Mouse (Mus musculus): ENCODE measurements at regions not wholly inside any gene's neighbourhood (a gene's known extent, or its start where the extent isn't known, plus 50 kb on each side); places are given as distances from the start of the nearest gene placed in this dataset.

GRCm38 (mm10) chr3:52446991-52447390, 178.9 kb downstream of the Foxo1 start:
- no peaks in the 10 kb centered on the region; the same call in 1 of the 2 replicates for H3K4me1 ChIP-seq

GRCm38 (mm10) chr3:52446500-52446899, 178.4 kb downstream of the Foxo1 start:
- H3K9me3 ChIP-seq = peaks cover 5% of the 10 kb centered on the region
- no peaks in the 10 kb centered on the region; the same call in 1 of the 2 replicates for H3K4me1 ChIP-seq
- H3K27me3 ChIP-seq (replicated peaks) = peaks cover 12% of the 10 kb centered on the region
- H3K36me3 ChIP-seq (replicated peaks; ENCODE audit: low read length) = no peaks in the 10 kb centered on the region
- no peak overlapping the region for H3K4me3 ChIP-seq (replicated peaks)
- no peak for TF ChIP-seq FLI1 (IDR thresholded peaks at IDR 0.05; ENCODE audit: low read length)
- no peak for TF ChIP-seq GATA1 (IDR thresholded peaks at IDR 0.05; ENCODE audit: borderline replicate concordance, low read length)

More at GRCm38 (mm10) chr3:52446991-52447390, 178.9 kb downstream of the Foxo1 start:
- H3K36me3 ChIP-seq (replicated peaks; ENCODE audit: low read length) = no peaks in the 10 kb centered on the region
- H3K9me3 ChIP-seq = peaks cover 5% of the 10 kb centered on the region
- TF ChIP-seq GATA1 (IDR thresholded peaks at IDR 0.05; ENCODE audit: borderline replicate concordance, low read length) (no peak), FLI1 (IDR thresholded peaks at IDR 0.05; ENCODE audit: low read length) (no peak)
- H3K27me3 ChIP-seq (replicated peaks) = peaks cover 14% of the 10 kb centered on the region
- H3K4me3 ChIP-seq (replicated peaks) = no peak overlapping the region

- Histone ChIP-seq H3K4me1 (no peaks in the 10 kb centered on the region; the same call in 1 of the 2 replicates), H3K36me3 (replicated peaks; ENCODE audit: low read length) (no peaks in the 10 kb centered on the region), H3K4me3 (replicated peaks) (no peak overlapping the region), H3K27me3 (replicated peaks) (peaks cover 12% of the 10 kb centered on the region), H3K9me3 (peaks cover 4% of the 10 kb centered on the region; the same call in 1 of the 2 replicates)
- no peak for TF ChIP-seq FLI1 (IDR thresholded peaks at IDR 0.05; ENCODE audit: low read length)
- no peak for TF ChIP-seq GATA1 (IDR thresholded peaks at IDR 0.05; ENCODE audit: borderline replicate concordance, low read length)
These were observed 176.4 kb downstream of the Foxo1 start for GRCm38 (mm10) chr3:52444420-52445119.

GRCm38 (mm10) chr3:52443856-52444255, 175.7 kb downstream of the Foxo1 start:
- TF ChIP-seq FLI1 (IDR thresholded peaks at IDR 0.05; ENCODE audit: low read length) (no peak), GATA1 (IDR thresholded peaks at IDR 0.05; ENCODE audit: borderline replicate concordance, low read length) (no peak)
- Histone ChIP-seq H3K36me3 (replicated peaks; ENCODE audit: low read length) (no peaks in the 10 kb centered on the region), H3K27me3 (replicated peaks) (peaks cover 12% of the 10 kb centered on the region), H3K4me3 (replicated peaks) (no peak overlapping the region), H3K9me3 (peaks cover 4% of the 10 kb centered on the region; the same call in 1 of the 2 replicates), H3K4me1 (no peaks in the 10 kb centered on the region; the same call in 1 of the 2 replicates)

GRCm38 (mm10) chr3:52429014-52429589, 161.0 kb downstream of the Foxo1 start:
- H3K36me3 ChIP-seq (replicated peaks; ENCODE audit: low read length) = no peaks in the 10 kb centered on the region
- peaks cover 7% of the 10 kb centered on the region for H3K9me3 ChIP-seq
- no peaks in the 10 kb centered on the region for H3K27me3 ChIP-seq (replicated peaks)
- TF ChIP-seq FLI1 (IDR thresholded peaks at IDR 0.05; ENCODE audit: low read length) (no peak), GATA1 (IDR thresholded peaks at IDR 0.05; ENCODE audit: borderline replicate concordance, low read length) (no peak)
- no peak overlapping the region for H3K4me3 ChIP-seq (replicated peaks)
- no peaks in the 10 kb centered on the region for H3K4me1 ChIP-seq

GRCm38 (mm10) chr3:52422826-52423225, 154.7 kb downstream of the Foxo1 start:
- Histone ChIP-seq H3K4me3 (replicated peaks) (no peak overlapping the region), H3K36me3 (replicated peaks; ENCODE audit: low read length) (no peaks in the 10 kb centered on the region), H3K27me3 (replicated peaks) (peaks cover 6% of the 10 kb centered on the region), H3K4me1 (no peaks in the 10 kb centered on the region), H3K9me3 (peaks cover 21% of the 10 kb centered on the region)
- no peak for TF ChIP-seq FLI1 (IDR thresholded peaks at IDR 0.05; ENCODE audit: low read length)

- H3K27me3 ChIP-seq (replicated peaks) = peaks cover 10% of the 10 kb centered on the region
- peaks cover 8% of the 10 kb centered on the region; the same call in 1 of the 2 replicates for H3K9me3 ChIP-seq
- no peak overlapping the region for H3K4me3 ChIP-seq (replicated peaks)
- H3K4me1 ChIP-seq = no peaks in the 10 kb centered on the region
- no peaks in the 10 kb centered on the region for H3K36me3 ChIP-seq (replicated peaks; ENCODE audit: low read length)
- TF ChIP-seq GATA1 (IDR thresholded peaks at IDR 0.05; ENCODE audit: borderline replicate concordance, low read length) (no peak), FLI1 (IDR thresholded peaks at IDR 0.05; ENCODE audit: low read length) (no peak)
These were observed 148.1 kb downstream of the Foxo1 start for GRCm38 (mm10) chr3:52416261-52416660.

GRCm38 (mm10) chr3:52415361-52415760, 147.2 kb downstream of the Foxo1 start:
- Histone ChIP-seq H3K27me3 (replicated peaks) (peaks cover 14% of the 10 kb centered on the region), H3K36me3 (replicated peaks; ENCODE audit: low read length) (no peaks in the 10 kb centered on the region)
- TF ChIP-seq GATA1 (IDR thresholded peaks at IDR 0.05; ENCODE audit: borderline replicate concordance, low read length) (no peak), FLI1 (IDR thresholded peaks at IDR 0.05; ENCODE audit: low read length) (no peak)

GRCm38 (mm10) chr3:52414017-52414416, 145.9 kb downstream of the Foxo1 start:
- H3K4me3 ChIP-seq (replicated peaks) = no peak overlapping the region
- H3K36me3 ChIP-seq (replicated peaks; ENCODE audit: low read length) = no peaks in the 10 kb centered on the region
- H3K27me3 ChIP-seq (replicated peaks) = peaks cover 18% of the 10 kb centered on the region
- H3K9me3 ChIP-seq = 0 out of 2 replicates have a peak, but pooled peaks cover 4% of the 10 kb centered on the region
- TF ChIP-seq FLI1 (IDR thresholded peaks at IDR 0.05; ENCODE audit: low read length) = no peak
- TF ChIP-seq GATA1 (IDR thresholded peaks at IDR 0.05; ENCODE audit: borderline replicate concordance, low read length) = no peak
- H3K4me1 ChIP-seq = no peaks in the 10 kb centered on the region

More at GRCm38 (mm10) chr3:52415361-52415760, 147.2 kb downstream of the Foxo1 start:
- Histone ChIP-seq H3K4me3 (replicated peaks) (no peak overlapping the region), H3K4me1 (no peaks in the 10 kb centered on the region), H3K9me3 (peaks cover 8% of the 10 kb centered on the region; the same call in 1 of the 2 replicates)

- Histone ChIP-seq H3K4me3 (replicated peaks) (no peak overlapping the region), H3K36me3 (replicated peaks; ENCODE audit: low read length) (no peaks in the 10 kb centered on the region), H3K27me3 (replicated peaks) (peaks cover 24% of the 10 kb centered on the region), H3K9me3 (0 out of 2 replicates have a peak, but pooled peaks cover 1% of the 10 kb centered on the region), H3K4me1 (no peaks in the 10 kb centered on the region)
- no peak for TF ChIP-seq FLI1 (IDR thresholded peaks at IDR 0.05; ENCODE audit: low read length)
- TF ChIP-seq GATA1 (IDR thresholded peaks at IDR 0.05; ENCODE audit: borderline replicate concordance, low read length) = no peak
These were observed 145.1 kb downstream of the Foxo1 start for GRCm38 (mm10) chr3:52413187-52413746.

Measured in megakaryocyte, embryonic 14.5 days (primary cell).